Mouse (Mus musculus): ENCODE data around the gene Myh7.

- TF ChIP-seq GATA1 (IDR thresholded peaks at IDR 0.05; ENCODE audit: borderline replicate concordance, low read length) (no peak), FLI1 (IDR thresholded peaks at IDR 0.05; ENCODE audit: low read length) (no peak)
Measured at GRCm38 (mm10) chr14:54939434-54940175, 54.8 kb downstream of the Myh7 start.
